Mouse (Mus musculus) B cell, adult 2 months (primary cell): ENCODE results near the gene Rnf31.
A peak's percentile ranks its signal among the peaks of the same experiment; 100 is the strongest.

Source experiments
- DNase-seq, 2 experiments: peaks; one replicate each; pipeline ENCODE4 v3.0.0; 2022

Rnf31 gene

DNA sequence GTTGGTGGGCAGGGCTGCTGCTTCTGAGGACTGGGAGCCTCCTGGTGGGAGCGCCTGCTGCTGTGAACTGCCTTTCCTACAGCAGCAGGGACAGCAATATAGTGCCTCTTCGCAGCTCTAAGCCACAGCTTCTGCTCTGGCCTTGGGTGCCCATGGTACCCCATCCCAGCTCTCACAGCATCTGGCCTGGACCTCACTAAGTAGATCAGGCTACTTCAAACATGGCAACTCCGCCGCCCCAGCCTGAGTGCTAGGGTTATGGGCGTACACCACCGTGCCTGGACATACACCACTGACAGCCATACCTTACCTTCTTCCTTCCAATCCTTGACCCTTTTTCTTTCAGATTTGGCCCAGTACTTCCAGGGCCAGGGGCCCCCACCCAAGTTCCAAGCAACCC lies 16.8 kb downstream of the Rnf31 start:
- DNase-seq: no peak

DNA sequence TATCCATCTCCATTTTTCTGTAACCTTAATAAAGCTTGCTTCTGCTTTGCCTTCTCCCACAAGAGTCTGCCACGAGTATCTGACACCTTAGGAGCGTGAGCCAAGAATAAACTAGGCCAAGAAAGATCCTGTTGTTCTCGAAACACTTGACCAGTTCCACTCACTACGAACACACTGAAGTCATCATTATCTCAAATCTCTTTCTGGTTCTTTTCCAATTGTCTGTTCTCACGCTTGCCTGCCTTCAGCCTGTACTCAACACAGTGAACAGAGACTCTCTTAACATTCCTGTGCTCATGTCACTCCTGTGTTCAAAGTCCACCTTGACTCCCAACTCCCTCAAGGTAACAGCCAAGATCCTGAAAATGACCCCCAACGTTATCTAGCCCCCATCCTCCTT lies 21.8 kb downstream of the Rnf31 start:
- DNase-seq: no peak

DNA sequence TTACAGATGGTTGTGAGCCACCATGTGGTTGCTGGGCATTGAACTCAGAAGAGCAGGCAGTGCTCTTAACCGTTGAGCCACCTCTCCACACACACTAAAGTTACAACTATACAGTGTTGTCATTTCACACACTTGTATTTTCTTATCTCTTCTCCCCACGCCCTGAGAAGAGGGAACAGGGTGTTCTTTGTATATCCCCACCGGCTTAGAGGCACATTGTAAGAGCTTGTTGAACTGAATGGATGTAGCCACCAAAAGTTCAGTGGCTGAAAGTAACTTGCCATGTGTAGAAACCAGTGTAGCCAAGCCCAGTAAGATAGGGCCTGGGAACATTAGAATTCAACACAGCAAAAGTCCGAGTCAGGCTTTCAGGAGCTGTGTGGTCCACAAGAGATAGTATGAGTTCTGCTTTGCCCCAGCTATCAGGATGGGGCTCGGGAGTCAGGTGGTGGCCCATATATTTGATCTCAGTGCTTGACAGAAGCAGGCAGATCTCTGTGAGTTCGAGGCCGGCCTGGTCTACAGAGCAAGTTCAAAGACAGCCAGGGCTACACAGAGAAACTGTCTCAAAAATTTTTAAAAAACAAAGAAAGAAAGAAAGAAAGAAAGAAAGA lies 23.2 kb downstream of the Rnf31 start:
- no peak for DNase-seq

DNA sequence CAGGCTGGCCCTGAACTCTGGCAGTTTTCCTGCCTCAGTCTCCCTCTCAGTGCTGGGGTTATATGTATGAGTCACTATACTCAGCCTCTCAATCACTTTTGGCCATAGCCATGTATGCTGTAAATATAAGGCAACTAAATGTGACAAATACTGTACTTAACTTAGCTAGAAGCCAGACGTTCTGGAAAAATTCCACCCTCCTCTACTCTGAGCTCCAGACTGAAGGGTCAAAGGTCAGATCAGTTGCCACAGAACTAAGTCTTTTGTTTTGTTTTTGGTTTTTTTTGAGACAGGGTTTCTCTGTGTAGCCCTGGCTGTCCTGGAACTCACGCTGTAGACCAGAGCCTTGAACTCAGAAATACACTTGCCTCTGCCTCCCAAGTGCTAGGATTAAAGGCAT lies 24.4 kb downstream of the Rnf31 start:
- DNase-seq: no peak

DNA sequence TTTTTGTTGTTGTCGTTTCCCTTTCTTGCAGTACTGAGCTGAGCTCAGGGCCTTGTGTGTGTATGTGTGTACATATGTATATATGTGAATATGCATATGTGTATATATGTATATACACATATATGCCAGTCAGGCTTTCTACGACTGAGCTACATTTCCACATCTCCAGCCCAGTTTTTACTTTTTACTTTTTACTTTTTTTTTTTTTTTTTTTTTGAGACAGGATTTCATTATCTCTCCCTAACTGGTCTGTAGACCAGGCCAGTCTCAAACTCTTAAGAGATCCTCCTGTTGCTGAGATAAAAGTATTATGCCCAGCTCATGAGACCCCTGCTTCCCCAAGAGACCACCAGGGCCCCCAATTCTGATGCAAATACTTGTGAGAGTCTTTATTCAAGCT lies 25.3 kb downstream of the Rnf31 start:
- no peak for DNase-seq

DNA sequence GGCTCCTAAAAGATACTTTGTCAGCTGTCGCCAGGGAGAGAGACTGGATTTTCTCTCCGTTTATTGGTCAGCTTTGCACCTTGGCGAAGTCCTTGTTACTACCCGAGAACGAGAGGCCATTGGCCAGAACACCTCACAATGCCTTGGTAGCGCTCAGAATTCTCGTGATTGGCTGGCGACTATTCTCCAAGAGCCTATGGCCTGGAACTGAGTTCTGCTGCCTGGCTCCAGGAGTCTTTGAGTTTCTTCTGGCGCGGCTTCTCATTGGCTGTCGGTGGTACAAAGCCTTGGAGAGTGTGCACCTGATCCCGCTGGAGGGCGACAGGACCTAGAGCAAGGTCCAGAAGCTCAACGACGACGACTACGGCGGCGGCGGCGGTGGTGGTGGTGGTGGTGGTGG lies 26.3 kb downstream of the Rnf31 start, which contains the start of gene Rec8:
Gene Rec8 (plus strand): TSS at position 216 of the 400 bp plus-strand sequence.
- peak in 1 of 2 experiments; percentile 5 for DNase-seq

DNA sequence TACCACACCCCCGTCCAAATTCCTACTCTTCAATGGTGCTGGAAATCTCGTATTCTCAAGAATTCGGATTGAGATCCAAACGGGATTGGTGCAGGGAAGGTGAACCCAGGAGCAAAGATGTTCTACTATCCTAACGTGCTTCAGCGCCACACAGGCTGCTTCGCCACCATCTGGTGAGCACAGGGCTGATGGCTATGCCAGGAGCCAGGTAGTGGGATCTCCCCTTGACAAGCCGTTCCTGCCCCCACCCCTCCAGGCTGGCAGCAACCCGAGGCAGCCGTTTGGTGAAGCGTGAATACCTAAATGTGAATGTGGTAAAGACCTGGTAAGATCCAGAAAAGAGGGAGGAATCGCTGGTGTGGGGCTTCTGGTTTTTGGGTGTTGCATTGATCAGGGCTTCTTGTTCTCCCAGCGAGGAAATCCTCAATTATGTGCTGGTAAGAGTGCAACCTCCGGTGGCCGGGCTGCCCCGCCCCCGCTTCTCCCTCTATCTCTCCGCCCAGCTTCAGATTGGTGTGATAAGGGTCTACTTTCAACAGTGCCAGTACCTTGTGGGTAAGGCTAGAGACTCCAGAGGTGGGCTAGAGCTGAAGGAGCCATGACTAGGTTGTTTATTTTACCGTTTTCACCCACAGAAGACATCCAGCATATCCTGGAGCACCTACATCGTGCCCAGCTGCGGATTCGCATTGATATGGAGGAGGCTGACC lies 27.1 kb downstream of the Rnf31 start:
- peak in 1 of 2 experiments; percentile 6 for DNase-seq

DNA sequence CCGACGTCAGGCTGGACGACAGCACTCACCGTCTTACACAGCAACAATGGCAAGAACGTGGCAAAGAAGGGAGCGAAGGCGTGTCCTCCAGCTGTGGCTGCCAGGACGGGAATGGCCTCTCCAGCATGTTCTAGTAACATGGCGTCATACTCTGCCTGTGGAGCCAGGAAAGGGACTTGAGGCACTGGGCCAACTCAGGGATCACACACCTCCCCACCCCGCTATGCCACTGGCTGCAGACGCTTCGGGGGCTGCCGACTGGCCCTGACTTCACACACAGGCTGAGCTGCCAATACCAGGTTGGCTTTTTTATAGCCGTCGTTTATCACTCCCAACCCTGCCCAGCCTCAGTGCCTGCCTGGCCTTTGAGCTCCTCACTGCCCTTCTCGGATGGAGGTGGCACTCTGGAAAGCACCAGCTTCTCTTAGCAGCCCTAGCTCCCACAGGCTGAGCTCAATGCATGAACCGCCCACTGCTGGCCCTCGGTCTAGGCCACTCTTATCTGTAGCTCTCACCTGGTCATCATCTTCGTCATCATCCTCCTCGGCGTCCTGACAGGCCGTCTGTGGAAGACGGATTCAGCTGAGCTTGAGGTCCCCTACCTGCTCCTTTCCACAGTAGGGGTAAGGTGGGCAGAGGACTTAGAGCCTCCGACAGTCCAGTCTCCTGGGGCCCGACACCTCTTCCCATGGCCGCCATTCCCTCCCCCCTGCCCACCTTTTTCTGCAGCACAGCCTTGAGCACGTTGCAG lies 36.7 kb downstream of the Rnf31 start:
- DNase-seq: no peak

DNA sequence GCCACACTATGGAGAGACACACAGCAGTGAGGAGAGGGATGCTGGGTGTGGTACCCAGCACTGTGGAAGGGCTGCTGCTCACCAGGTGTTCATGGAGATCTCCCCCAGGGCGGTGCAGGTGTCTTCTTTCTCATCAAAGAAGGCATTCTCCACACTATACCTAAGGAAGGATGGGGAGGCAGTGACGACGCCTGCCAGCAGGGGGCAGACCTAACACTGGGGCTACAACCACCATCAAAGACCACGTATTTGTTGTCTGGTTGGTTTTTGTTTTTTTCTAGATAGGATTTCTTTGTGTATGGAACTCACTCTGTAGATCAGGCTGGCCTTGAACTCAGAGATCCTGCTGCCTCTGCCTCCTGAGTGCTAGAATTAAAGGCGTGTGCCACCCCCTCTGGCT lies 37.8 kb downstream of the Rnf31 start:
- peak; percentile 89 to 91 for DNase-seq

DNA sequence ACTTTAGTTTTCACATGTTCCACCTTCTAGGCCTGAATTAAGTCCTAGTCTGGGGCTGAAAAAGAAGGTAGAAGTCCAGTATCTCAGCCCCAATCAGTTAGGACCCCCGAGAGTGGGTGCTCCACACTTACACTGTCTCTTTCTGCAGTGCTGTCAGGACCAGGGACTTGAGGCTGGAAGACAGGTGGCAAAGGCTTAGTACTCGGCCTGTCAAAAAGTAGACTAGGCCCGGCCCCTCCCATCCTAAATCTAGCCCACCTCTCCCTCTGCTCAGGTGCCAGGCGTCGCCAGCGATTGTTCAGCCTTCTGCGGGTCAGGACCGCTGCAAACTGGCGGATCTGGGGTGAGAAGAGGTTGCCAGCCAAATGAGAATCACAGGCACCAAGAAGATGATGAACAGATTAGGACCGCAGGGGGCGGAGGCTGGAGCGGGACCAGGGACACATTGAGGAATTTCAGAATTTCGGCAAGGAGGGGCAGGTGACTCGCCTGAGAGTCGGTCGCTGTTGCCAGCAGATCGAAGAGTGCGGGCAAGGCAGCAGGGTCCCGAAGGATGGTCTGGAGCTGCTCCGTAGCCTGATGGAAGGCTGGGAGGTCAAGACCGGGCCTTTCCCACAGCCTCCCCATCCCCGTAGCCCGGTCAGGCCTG lies 43.5 kb downstream of the Rnf31 start:
- DNase-seq: no peak

DNA sequence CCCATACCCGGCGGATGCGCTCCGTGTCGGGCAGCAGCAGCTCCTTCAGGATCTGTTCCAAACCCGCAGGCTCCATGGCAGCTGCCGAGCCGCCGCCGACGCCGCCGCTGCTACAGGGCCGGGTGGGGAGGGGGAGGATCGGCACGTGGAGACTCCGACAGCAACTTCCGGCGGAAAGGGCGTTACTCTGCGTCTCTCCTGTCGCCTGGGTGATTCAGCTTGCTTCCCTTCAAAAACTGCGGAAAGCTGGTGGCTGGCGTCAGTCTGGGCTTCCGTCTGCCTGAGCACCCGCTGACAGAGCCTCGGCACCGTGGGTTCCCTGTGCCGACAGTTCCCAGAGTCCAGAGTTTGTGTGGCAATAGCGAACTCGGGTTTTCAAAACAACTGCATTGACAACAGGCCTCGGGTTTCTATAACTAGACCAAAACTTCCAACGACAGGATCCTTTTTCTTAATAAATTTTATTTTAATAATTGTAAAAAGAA lies 44.1 kb downstream of the Rnf31 start, which contains the start of gene Ipo4:
Gene Ipo4 (minus strand): TSS at position 435 of the 485 bp plus-strand sequence.
- peak; percentile 82 for DNase-seq

DNA sequence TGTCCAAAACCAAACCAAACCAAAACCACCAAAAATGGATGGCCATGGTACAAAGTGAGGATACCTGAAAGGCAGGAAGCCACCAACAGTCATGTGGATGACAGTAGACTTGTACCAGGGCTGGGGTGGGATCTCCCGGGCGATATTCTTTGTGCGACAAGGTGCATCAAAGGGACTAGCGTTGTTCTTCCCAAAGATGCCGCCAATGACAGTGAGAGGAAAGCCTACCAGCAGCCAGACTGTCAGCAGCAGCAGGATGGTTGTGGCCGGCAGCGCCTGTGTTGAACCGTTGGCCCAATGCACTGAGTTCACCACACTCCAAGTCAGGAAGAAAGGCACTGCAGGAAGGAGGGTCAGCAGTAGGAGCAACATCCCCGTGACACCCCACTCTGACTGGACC lies 46.3 kb downstream of the Rnf31 start, which contains the start of gene Gm49378:
Gene Gm49378 (minus strand): TSS at position 101 of the 400 bp plus-strand sequence.
- no peak for DNase-seq

DNA sequence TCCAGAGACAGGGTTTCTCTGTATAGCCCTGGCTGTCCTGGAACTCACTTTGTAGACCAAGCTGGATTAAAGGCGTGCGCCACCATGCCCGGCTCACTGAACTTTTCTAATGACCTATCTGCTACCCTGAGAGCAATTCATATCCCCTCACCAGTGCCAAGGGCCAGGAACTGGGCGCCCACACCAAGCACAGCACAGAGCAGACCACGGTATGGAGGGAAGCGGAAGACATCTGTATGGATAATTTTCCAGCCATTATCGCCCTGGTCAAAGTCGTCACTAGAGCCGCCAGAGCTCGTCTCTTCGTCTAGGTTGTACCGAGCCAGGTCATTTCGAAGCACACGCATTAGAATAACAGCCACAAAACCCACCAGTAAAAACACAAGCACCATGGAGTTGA lies 49.3 kb downstream of the Rnf31 start:
- DNase-seq: no peak

DNA sequence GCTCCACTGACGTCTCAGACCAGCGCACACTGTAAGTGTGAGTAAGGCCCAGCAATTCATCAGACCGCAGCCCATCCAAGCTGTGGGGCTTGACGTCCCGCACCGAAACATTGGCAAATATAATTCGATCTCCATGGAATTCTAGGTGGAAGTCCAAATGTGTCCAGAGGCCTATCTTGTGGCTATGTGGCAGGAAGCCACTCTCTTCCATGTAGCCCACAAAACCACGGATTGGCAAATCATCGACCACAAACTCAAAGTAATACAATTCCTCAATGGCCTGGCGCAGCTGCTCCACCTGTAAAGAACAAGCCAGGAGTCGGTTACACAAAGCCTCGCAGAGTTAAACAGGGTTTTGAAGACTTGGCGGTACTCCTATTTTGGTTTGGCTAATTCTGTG lies 49.8 kb downstream of the Rnf31 start:
- no peak for DNase-seq

DNA sequence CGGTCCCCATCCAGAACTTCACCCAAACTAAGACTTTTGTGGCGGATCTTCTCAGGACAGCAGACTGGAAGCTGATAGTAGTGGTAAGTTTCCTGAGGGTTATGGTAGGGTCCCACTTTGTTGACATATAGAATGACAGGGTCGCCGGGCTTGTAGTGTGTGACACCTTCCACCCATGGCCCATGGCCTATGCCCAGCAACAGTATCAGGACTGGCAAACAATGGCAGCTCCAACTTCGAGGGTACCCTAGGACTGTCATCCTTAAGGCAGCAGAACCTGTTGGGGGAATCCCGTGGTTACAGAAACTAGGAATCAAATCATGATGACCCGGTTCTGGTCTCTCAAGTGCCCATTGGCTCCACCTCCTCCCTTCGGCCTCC lies 51.2 kb downstream of the Rnf31 start:
- DNase-seq: no peak

DNA sequence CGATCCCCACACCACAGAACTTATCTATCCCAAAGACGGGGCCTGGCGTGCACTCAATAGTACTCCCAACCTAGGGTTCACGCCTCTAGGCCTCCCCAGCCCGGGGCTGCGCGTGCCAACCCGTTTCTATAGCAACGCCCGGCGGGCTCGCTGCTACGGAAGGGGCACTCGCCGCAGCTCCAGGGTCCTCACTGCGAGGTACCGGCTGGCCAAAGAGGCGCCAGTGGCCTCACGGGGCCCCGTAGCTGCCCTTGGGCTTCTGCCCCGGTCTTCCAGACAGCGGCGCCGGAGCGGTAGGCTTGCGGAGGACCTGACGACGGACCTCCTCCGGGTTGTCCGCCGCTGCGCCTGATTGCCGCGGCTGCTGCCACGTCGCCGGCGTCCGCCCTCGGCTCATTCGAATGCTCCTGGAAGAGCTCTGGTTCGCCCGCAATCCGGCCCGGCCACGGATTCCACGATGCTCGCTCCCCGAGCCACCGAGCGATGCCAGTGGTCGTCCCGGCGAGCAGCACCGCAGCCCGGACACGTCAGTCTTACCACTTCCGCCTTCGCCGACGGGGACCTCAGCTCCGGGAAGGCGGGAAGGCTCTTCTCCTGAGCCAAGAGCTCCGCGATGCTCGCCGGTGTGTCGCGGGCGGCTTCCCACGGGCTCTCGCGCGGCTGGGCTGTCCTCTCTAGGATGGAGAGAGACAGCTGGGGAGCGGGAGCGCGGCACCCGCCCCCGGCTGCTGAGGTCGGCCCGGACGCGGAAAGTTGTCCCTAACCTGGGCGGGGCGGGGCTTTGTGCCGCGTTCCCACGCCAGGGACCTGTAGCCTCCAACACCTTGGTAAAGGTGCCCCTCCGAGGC lies 51.8 kb downstream of the Rnf31 start, which contains the start of gene Tm9sf1:
Gene Tm9sf1 (minus strand): TSS at position 747 of the 848 bp plus-strand sequence.
- DNase-seq: peak; percentile 84 to 89

DNA sequence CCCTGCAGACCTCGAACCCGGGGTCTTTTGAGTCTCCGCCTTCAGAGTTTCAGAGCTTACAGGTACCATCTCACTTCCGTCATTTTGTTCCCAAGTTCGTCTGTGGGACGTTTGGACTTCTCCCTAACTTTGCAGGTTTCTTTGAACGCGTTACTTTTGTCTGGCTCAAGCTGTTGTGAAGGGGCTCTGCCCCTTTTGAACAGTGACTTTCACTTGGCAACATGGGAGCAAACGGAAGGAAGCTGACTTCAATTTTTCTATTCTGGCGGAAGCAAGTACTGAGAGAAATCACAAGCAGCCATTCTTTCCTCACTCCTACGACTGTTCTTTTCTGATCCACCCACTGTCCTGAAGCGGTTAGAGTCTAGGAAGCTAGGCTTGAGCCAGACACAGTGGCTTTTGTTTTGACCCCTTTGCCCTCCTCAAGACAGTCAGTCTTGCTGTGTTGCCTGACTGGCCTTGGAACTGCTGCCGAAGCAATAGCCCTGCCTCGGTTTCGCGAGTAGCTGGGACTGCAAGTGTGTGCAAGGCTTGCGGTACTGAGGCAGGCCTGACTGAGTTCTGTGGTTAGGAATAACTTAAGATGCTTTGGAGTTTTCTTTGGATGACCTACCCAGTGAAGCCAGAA lies 52.9 kb downstream of the Rnf31 start:
- DNase-seq: peak; percentile 35 to 36

DNA sequence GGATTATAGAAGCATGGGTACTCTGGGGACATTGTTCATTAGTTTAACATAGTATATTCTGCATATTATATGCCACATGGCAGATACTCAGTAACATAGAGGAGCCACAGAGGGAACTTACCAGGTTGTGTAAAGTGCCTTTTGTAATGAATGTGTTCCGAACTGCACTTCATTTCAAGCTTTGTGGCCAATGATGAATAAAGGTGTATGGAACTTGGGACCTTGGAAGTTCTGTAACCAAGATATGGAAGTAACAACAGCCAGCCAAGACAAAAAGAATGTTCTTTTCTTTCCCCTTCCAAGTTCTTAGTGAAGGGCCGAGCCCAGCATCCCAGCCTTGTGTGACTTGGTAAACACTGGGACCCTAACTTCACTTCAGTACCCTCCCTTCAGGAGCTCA lies 58.4 kb downstream of the Rnf31 start, which contains the start of gene Tssk4:
Gene Tssk4 (plus strand): TSS at position 301 of the 400 bp plus-strand sequence.
- DNase-seq: no peak

DNA sequence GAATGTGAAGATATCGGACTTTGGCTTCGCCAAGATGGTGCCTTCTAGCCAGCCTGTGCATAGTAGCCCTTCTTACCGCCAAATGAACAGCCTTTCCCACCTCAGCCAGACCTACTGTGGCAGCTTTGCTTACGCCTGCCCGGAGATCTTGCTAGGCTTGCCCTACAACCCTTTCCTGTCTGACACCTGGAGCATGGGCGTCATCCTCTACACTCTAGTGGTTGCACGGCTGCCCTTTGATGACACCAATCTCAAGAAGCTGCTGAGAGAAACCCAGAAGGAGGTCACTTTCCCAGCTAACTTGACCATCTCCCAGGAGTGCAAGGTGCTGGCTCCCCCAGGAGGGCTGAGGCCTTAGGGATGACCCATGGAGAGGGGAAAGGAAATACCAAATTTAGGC lies 60.0 kb downstream of the Rnf31 start:
- no peak for DNase-seq
